In the genomic region with DNA sequence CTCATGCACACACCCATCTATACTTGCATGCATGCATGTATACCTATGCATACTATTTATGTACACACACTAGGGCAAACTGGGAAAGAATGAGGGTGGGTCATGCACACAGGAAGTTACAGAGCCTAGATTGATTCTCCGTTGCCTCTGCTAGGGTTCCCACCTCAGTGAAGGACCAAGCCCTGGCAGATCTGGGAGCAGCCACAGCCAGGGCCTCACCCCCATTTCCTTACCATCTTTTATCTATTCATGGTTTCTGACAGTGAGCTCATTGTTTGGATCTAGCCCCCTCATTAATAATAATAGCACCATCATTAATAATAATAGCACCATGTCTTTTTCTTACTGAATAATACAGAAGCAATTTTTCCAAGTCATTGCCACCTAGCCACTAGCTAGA, we compare ENCODE assay signal across 16 mouse cellular contexts.
DNase-seq lines count a peak whose midpoint lies in the region; ATAC-seq lines count a peak whose summit lies in the region.
"Had no signal": no experiment of that assay in that cellular context is flagged by ENCODE, and none has a peak within 500 bp of the region (broad histone marks: within the 10 kb centered on the region; RNA-seq: fewer than 3 reads in every experiment).

No protein-coding gene starts in this region.

- H3K27me3 ChIP-seq in heart, embryonic 10.5 days (ENCODE audit: insufficient read depth, poor library complexity, severe bottlenecking): no peaks in the 10 kb centered on the region
- H3K27me3 ChIP-seq in midbrain, embryonic 12.5 days: no peaks in the 10 kb centered on the region
- no peaks in the 10 kb centered on the region for H3K27me3 ChIP-seq in midbrain, embryonic 11.5 days (ENCODE audit: control insufficient read depth, insufficient read depth, low read length)
- H3K27me3 ChIP-seq: embryonic facial prominence, embryonic 12.5 days; heart, embryonic 13.5 days had no signal

- no peaks in the 10 kb centered on the region for H3K9me3 ChIP-seq in heart, embryonic 10.5 days
- H3K9me3 ChIP-seq in midbrain, embryonic 12.5 days: no peaks in the 10 kb centered on the region
- H3K9me3 ChIP-seq in midbrain, embryonic 11.5 days (ENCODE audit: control insufficient read depth, low read length): no peaks in the 10 kb centered on the region
- H3K9me3 ChIP-seq: embryonic facial prominence, embryonic 12.5 days; heart, embryonic 13.5 days had no signal

- H3K27ac ChIP-seq in heart, embryonic 10.5 days: no peak overlapping the region
- no peak overlapping the region for H3K27ac ChIP-seq in midbrain, embryonic 12.5 days (replicated peaks)
- H3K27ac ChIP-seq in midbrain, embryonic 11.5 days (ENCODE audit: low read depth, low read length): no peak overlapping the region
- H3K27ac ChIP-seq: embryonic facial prominence, embryonic 12.5 days; heart, adult 2 months; heart, embryonic 13.5 days had no signal

- 82% methylated on average over 1 of the region's 1 CpGs for WGBS in heart, embryonic 10.5 days
- 83% methylated on average over 1 of the region's 1 CpGs for WGBS in midbrain, embryonic 12.5 days
- 83% methylated on average over 1 of the region's 1 CpGs for WGBS in midbrain, embryonic 11.5 days

- H3K4me3 ChIP-seq in heart, embryonic 10.5 days: no peak overlapping the region
- H3K4me3 ChIP-seq in midbrain, embryonic 12.5 days: no peak overlapping the region
- H3K4me3 ChIP-seq in midbrain, embryonic 11.5 days (ENCODE audit: low read depth, low read length): no peak overlapping the region
- H3K4me3 ChIP-seq: embryonic facial prominence, embryonic 12.5 days; heart, adult 2 months; heart, embryonic 13.5 days had no signal

- H3K9ac ChIP-seq in midbrain, embryonic 12.5 days (replicated peaks): no peak overlapping the region
- H3K9ac ChIP-seq in midbrain, embryonic 11.5 days (ENCODE audit: low read length): no peak overlapping the region
- H3K9ac ChIP-seq: embryonic facial prominence, embryonic 12.5 days; heart, embryonic 13.5 days had no signal

- peaks cover 22% of the 10 kb centered on the region for H3K36me3 ChIP-seq in heart, embryonic 10.5 days
- peaks cover 39% of the 10 kb centered on the region for H3K36me3 ChIP-seq in midbrain, embryonic 12.5 days
- H3K36me3 ChIP-seq in midbrain, embryonic 11.5 days (ENCODE audit: control insufficient read depth, insufficient read depth, low read length): peaks cover 12% of the 10 kb centered on the region

- no peaks in the 10 kb centered on the region; the same call in 1 of the 2 replicates for H3K4me1 ChIP-seq in heart, embryonic 10.5 days
- peaks cover 19% of the 10 kb centered on the region for H3K4me1 ChIP-seq in midbrain, embryonic 12.5 days
- H3K4me1 ChIP-seq in midbrain, embryonic 11.5 days (ENCODE audit: control insufficient read depth, insufficient read depth, low read length): peaks cover 15% of the 10 kb centered on the region

- 0 out of 2 replicates have a peak, but pooled peaks have one; percentile 30 for ATAC-seq in midbrain, embryonic 12.5 days (ENCODE audit: low FRiP score, low read depth)
- ATAC-seq in midbrain, embryonic 11.5 days (ENCODE audit: low FRiP score): no peak
- ATAC-seq in megakaryocyte progenitor cell, adult 5-6 weeks (replicated peaks; ENCODE audit: poor library complexity): no peak

- no peak overlapping the region for H3K4me2 ChIP-seq in midbrain, embryonic 12.5 days (replicated peaks)
- H3K4me2 ChIP-seq in midbrain, embryonic 11.5 days: no peak overlapping the region
- H3K4me2 ChIP-seq: embryonic facial prominence, embryonic 12.5 days; heart, embryonic 13.5 days had no signal

- peak; percentile 19 for DNase-seq in heart, embryonic 10.5 days (ENCODE audit: low spot score)
- DNase-seq in heart, adult 8-10 months (ENCODE audit: low spot score): no peak
- no peak for DNase-seq in midbrain, embryonic 11.5 days (ENCODE audit: low spot score, missing footprints)
- DNase-seq in testis, postnatal 10 days (ENCODE audit: low spot score): peak; percentile 16
- DNase-seq in testis, postnatal 14 days (ENCODE audit: low spot score): no peak
- DNase-seq: adrenal gland, postnatal 14 days; cerebellum, adult 11-12 months; cerebellum, adult 9-10 months; cerebellum, postnatal 25 days; gastrocnemius, postnatal 14 days; heart, adult 2 months; heart, postnatal 36 days had no signal

Comparison
In these comparisons a context has a peak if more than half of its experiments do, and no peak if none do; other contexts are left out.
1. DNase-seq: peak in heart, embryonic 10.5 days (single experiment) and testis, postnatal 10 days (single experiment); none in heart, adult 8-10 months (single experiment), midbrain, embryonic 11.5 days (single experiment) and testis, postnatal 14 days (single experiment).